Mouse (Mus musculus): ENCODE results near the gene Rtl1.

DNA sequence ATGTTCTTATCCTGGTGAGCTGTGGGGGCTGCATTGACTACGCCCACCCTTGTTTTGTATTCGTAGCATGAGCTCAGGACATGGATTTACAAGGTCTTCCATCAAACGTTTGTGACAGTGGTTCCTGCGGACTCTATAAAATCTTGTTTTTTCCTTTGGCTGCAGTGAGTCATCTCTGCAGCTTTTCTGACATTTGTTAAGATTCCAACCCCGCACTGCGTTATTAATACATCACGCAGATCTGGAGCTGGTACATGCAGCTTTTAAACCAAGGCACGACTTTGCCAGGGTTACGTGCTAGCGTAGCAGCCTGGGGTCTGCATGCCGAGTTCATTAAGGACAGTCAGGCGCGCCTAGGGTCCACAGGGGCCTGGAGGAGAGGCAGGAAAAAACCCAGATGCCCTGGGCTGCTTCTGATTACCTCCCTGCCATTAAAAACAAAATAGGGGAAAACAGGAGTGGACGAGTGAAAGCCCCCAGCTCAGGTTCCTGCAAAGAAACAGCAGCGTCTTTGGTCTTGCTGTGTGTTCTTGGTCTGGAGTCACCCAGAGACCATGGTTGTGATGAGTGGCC is 44.2 kb downstream of the Rtl1 start:
- TF ChIP-seq GATA1 (IDR thresholded peaks at IDR 0.05; ENCODE audit: borderline replicate concordance, low read length), result no peak
- TF ChIP-seq FLI1 (IDR thresholded peaks at IDR 0.05; ENCODE audit: low read length), result no peak
